Mouse (Mus musculus) liver, embryonic 14.5 days (tissue): Measurements from ENCODE around the gene Grik3. TPM values are rescaled to one million over a fixed set of nuclear protein-coding genes. Genes with fewer than 3 reads are reported as not detected.

Source experiments
- ATAC-seq: fragments of 200-750 bp; cut with Nextera tagmentation; 2 replicates; pipeline ENCODE4 v1.8.0; 2017; ENCODE audit warnings: moderate number of reproducible peaks, mild to moderate bottlenecking, moderate library complexity; ENCODE audit not compliant: insufficient read depth
- DNase-seq, 3 experiments: peaks; one replicate each; pipeline ENCODE4 v3.0.0-alpha.2; 2012 to 2013; ENCODE audit warnings: low read depth in 3 of 3, low spot score in 3 of 3
- H3K27ac ChIP-seq: fragments of 300-500 bp; sonication (generic); 2 replicates; pipeline ENCODE4 v1.5.1; 2014; ENCODE audit warnings: moderate library complexity, mild to moderate bottlenecking, control low read depth, inconsistent platforms
- H3K27me3 ChIP-seq: fragments of 300-500 bp; sonication (generic); 2 replicates; pipeline ENCODE4 v1.6.1; 2014; ENCODE audit warnings: mild to moderate bottlenecking, low read length, moderate library complexity; ENCODE audit not compliant: control insufficient read depth, insufficient read depth
- H3K36me3 ChIP-seq: fragments of 300-500 bp; sonication (generic); replicated peaks from 2 replicates; pipeline ENCODE4 v1.6.1; 2014; ENCODE audit warnings: low read depth; ENCODE audit not compliant: control insufficient read depth, insufficient read depth
- H3K4me1 ChIP-seq, 2 experiments: fragments of 200-500 bp in 1 of 2; fragments of 300-500 bp in 1 of 2; sonication (generic) in 1 of 2; replicated peaks; 2 replicates each; pipeline ENCODE4 v1.6.1; 2012 to 2014; ENCODE audit warnings: antibody characterized with exemption in 1 of 2, inconsistent platforms in 1 of 2, low read length in 1 of 2; ENCODE audit not compliant: control insufficient read depth in 2 of 2, insufficient read depth in 2 of 2
- H3K4me2 ChIP-seq: fragments of 300-500 bp; sonication (generic); 2 replicates; pipeline ENCODE4 v1.6.1; 2014; ENCODE audit warnings: low read depth, mild to moderate bottlenecking, control low read depth, moderate library complexity
- H3K4me3 ChIP-seq, 2 experiments: fragments of 200-500 bp in 1 of 2; fragments of 300-500 bp in 1 of 2; sonication (generic) in 1 of 2; 2 replicates each; pipeline ENCODE4 v1.5.1; 2012 to 2014; ENCODE audit warnings: low read depth in 2 of 2, low read length in 2 of 2, mild to moderate bottlenecking in 2 of 2, control low read depth in 1 of 2, inconsistent platforms in 1 of 2, moderate library complexity in 1 of 2; ENCODE audit not compliant: insufficient read depth in 1 of 2
- H3K9ac ChIP-seq: fragments of 300-500 bp; sonication (generic); replicated peaks from 2 replicates; pipeline ENCODE4 v1.6.1; 2014; ENCODE audit warnings: mild to moderate bottlenecking, control low read depth, moderate library complexity
- H3K9me3 ChIP-seq: fragments of 300-500 bp; sonication (generic); 2 replicates; pipeline ENCODE4 v1.6.1; 2016; ENCODE audit warnings: low read length, mixed read lengths; ENCODE audit not compliant: control insufficient read depth
- CTCF ChIP-seq: IDR thresholded peaks from 2 replicates; pipeline ENCODE4 v1.5.1; 2016; ENCODE audit warnings: antibody characterized with exemption, low read depth, control low read depth
- EP300 ChIP-seq: IDR thresholded peaks from 2 replicates; pipeline ENCODE4 v1.6.1; 2016; ENCODE audit warnings: antibody characterized with exemption, low read depth
- WGBS: fragments of 180-500 bp; shearing (Covaris S2); extraction: QIAGEN DNeasy Blood & Tissue Kit; methylation state at CpG from one replicate; pipeline ENCODE4 v1.1.7; 2014; ENCODE audit not compliant: insufficient replicate concordance; 5-methylcytosine and 5-hydroxymethylcytosine counted together
- polyA plus RNA-seq, 2 experiments: library from polyadenylated mRNA; depleted of rRNA in 1 of 2; stranded (reverse) in 1 of 2; unstranded in 1 of 2; fragments of >200 nt; fragmentation: Nextera tagmentation in 1 of 2; extraction: Ambion mirVana in 1 of 2; gene quantifications; 2 replicates each; pipeline versions ENCODE4 v1.2.1 to v1.2.3; 2012 to 2014

Gene Grik3
- polyA plus RNA-seq, 2 experiments = under 0.01 to 0.01 TPM

DNA sequence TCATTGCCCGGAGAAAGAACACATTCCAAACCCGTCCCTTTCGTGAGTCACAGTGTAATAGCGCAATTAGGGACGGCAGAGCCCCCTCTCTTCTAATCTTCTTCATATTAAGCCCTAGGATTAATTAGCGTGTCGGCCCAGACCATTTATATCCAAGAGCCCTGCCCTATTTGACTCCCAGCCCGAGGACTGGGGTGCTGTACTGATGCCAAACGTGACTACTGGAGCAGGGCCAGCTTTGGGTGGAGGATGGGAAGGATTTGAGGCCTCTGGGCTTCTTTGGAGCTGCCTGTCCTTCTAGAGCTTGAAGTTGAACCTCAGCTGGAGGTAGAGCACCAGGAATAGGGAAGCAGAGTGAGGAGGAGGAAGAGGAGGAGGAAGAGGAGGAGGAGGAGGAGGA, 2.2 kb downstream of the Grik3 start:
- Histone ChIP-seq H3K4me3 (no peak overlapping the region), H3K9me3 (no peaks in the 10 kb centered on the region), H3K4me1 (no peaks in the 10 kb centered on the region), H3K27ac (no peak overlapping the region), H3K27me3 (peaks cover 59% of the 10 kb centered on the region), H3K9ac (no peak overlapping the region), H3K36me3 (no peaks in the 10 kb centered on the region), H3K4me2 (no peak overlapping the region)
- DNase-seq (no peak), ATAC-seq (no peak)
- WGBS = 20% methylated on average over 9 of the region's 9 CpGs
- TF ChIP-seq CTCF (no peak), EP300 (no peak)

DNA sequence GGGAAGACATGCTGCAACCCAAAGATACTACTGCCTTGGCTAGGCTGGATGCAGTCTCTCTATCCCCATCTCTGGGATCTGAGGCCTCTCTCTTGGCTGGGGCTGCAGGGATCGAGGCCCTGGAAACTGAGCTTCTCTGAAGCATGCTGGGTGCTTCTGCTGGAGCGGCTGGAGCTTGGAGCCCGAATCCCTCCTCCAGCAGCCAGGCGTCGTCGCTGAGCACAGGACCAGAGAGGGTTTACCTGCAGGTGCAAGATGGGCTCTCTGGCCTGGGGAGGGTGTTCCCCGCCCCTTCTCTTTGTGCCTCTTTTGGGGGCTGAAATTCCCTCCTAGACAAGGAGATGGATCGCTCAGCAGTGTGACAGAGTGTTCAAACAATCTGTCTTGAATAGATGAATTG, 2.6 kb downstream of the Grik3 start:
- ATAC-seq = no peak
- H3K9me3 ChIP-seq = no peaks in the 10 kb centered on the region
- no peak for DNase-seq
- TF ChIP-seq CTCF (no peak), EP300 (no peak)
- WGBS = 11% methylated on average over 8 of the region's 8 CpGs
- no peak overlapping the region for H3K4me3 ChIP-seq
- peaks cover 55% of the 10 kb centered on the region for H3K27me3 ChIP-seq
- no peaks in the 10 kb centered on the region for H3K36me3 ChIP-seq
- H3K27ac ChIP-seq = no peak overlapping the region
- no peaks in the 10 kb centered on the region for H3K4me1 ChIP-seq
- no peak overlapping the region for H3K4me2 ChIP-seq
- no peak overlapping the region for H3K9ac ChIP-seq

DNA sequence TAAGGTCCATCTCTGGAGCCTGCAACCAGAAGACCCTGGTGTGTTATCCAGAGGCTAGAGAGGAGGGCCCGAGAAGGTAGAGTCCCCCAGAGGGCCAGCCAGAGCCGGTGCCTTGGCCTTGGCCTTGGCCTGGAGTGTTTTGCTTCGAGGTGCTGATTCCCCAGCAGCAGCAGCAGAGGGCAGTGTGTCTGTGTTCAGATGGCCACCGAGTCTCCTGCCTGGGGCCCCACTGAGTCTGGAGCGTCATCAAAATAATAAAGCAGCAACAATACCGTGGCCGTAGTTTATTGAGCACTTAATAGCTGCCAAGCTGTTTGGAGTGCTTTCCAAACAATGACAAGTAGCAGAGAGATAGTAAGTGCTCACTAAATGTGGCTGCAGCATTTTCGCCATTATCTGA, 5.0 kb downstream of the Grik3 start:
- TF ChIP-seq CTCF = 0 out of 2 replicates have a peak, but pooled peaks have one; percentile 16
- TF ChIP-seq EP300 = no peak
- H3K4me1 ChIP-seq = no peaks in the 10 kb centered on the region
- WGBS = 23% methylated on average over 8 of the region's 8 CpGs
- no peaks in the 10 kb centered on the region for H3K36me3 ChIP-seq
- no peak overlapping the region for H3K9ac ChIP-seq
- H3K4me2 ChIP-seq = no peak overlapping the region
- H3K27me3 ChIP-seq = peaks cover 31% of the 10 kb centered on the region
- no peaks in the 10 kb centered on the region for H3K9me3 ChIP-seq
- H3K27ac ChIP-seq = no peak overlapping the region
- H3K4me3 ChIP-seq = no peak overlapping the region
- no peak for DNase-seq
- no peak for ATAC-seq

DNA sequence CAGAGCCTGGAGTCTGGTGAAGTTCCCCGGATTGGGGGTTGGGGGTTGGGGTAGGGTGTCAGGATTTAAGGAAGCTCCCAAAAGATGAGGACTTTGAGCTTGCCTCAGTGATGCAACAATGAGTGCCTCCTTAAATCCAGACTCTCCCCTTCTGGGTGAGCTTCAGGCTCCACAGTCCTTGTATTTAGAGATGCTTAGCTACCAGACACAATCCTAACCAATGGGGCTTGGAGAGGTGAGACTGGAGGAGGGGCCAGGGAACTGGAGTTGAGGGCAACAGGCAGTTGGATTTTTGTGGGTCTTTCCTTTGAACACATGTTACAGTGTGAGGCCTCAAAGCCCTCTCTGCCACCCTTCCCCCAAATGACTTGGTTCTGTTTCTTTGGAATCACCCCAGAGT, 6.5 kb downstream of the Grik3 start:
- peaks cover 16% of the 10 kb centered on the region for H3K27me3 ChIP-seq
- no peaks in the 10 kb centered on the region for H3K36me3 ChIP-seq
- no peak for ATAC-seq
- H3K9me3 ChIP-seq = no peaks in the 10 kb centered on the region
- WGBS = 4% methylated on average over 1 of the region's 1 CpGs
- H3K4me1 ChIP-seq = no peaks in the 10 kb centered on the region
- H3K27ac ChIP-seq = no peak overlapping the region
- no peak overlapping the region for H3K4me2 ChIP-seq
- H3K4me3 ChIP-seq = no peak overlapping the region
- DNase-seq = no peak
- no peak overlapping the region for H3K9ac ChIP-seq
- TF ChIP-seq CTCF = no peak
- TF ChIP-seq EP300 = no peak

DNA sequence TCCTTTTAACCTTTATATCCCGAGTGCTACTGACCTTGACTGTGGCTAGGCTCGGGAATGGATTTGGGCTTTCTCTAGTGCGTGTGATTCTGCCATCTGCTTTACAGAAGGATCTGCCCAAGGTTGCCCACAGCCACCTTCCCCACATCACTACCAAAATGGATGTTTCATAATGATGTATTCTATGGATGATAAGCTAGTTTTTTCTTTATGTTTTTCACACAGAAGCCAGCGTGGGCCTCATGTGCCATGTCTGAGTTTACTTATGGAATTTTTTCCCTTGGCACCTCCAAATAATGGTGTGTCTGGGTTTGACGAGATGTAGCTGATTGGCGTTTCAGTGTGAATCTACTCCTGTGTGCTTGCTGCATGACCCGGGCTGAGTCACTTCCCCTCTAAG, 7.0 kb downstream of the Grik3 start:
- Histone ChIP-seq H3K27me3 (peaks cover 11% of the 10 kb centered on the region), H3K9ac (no peak overlapping the region)
- 13% methylated on average over 7 of the region's 7 CpGs for WGBS

More for the DNA sequence above, 7.0 kb downstream of the Grik3 start:
- Histone ChIP-seq H3K4me2 (no peak overlapping the region), H3K4me1 (no peaks in the 10 kb centered on the region), H3K9me3 (no peaks in the 10 kb centered on the region), H3K36me3 (no peaks in the 10 kb centered on the region), H3K4me3 (no peak overlapping the region), H3K27ac (no peak overlapping the region)
- TF ChIP-seq EP300 (no peak), CTCF (no peak)
- DNase-seq (no peak), ATAC-seq (no peak)
